Mouse (Mus musculus) liver, postnatal 0 days (tissue): ENCODE data around the gene Fbxo47.

Experiments used
- CTCF ChIP-seq: sonication (generic); IDR thresholded peaks from 2 replicates; pipeline ENCODE4 v1.5.1; 2016; ENCODE audit warnings: antibody characterized with exemption, low read depth
- EP300 ChIP-seq: IDR thresholded peaks from 2 replicates; pipeline ENCODE4 v1.6.1; 2016; ENCODE audit warnings: antibody characterized with exemption, low read depth, mild to moderate bottlenecking

- TF ChIP-seq CTCF = no peak
- TF ChIP-seq EP300 = no peak
These were observed 78.0 kb downstream of the Fbxo47 start for GRCm38 (mm10) chr11:97805662-97806612.
